Mouse (Mus musculus): ENCODE measurements around the gene Sco2. TPM values are rescaled to one million over a fixed set of nuclear protein-coding genes. Genes with fewer than 3 reads are reported as not detected.

Sco2 gene
- total RNA-seq, 1 experiment, result 46.4 TPM

- Histone ChIP-seq H3K36me3 (ENCODE audit: control insufficient read depth, insufficient read depth, low read length, poor library complexity, severe bottlenecking) (no peaks in the 10 kb centered on the region), H3K4me1 (ENCODE audit: control insufficient read depth in 2 of 2, insufficient read depth in 2 of 2, low read length in 2 of 2, poor library complexity in 1 of 2) (no peaks in the 10 kb centered on the region), H3K9me3 (ENCODE audit: control insufficient read depth, insufficient read depth, low read depth, low read length) (0 out of 2 replicates have a peak, but pooled peaks cover 1% of the 10 kb centered on the region), H3K27ac (ENCODE audit: insufficient read depth, low read depth, low read length, poor library complexity, severe bottlenecking) (no peak overlapping the region), H3K9ac (ENCODE audit: insufficient read depth, low read depth, low read length, poor library complexity, severe bottlenecking) (no peak overlapping the region), H3K4me3 (ENCODE audit: insufficient read depth in 1 of 2, low read depth in 1 of 2, low read length in 2 of 2, poor library complexity in 1 of 2, severe bottlenecking in 1 of 2) (no peak overlapping the region)
- in situ Hi-C loops (cut with MboI; ENCODE audit: low sequenced_read_pairs in 2 of 2, unreplicated experiment in 2 of 2), result no loop called here
- no peak for DNase-seq (ENCODE audit: low read depth, low spot score)
- TF ChIP-seq HCFC1 (IDR thresholded peaks at IDR 0.05; ENCODE audit: borderline replicate concordance, insufficient read depth, low read length), result no peak
- no peak for TF ChIP-seq CHD2 (IDR thresholded peaks at IDR 0.05; ENCODE audit: low read depth, low read length)
- TF ChIP-seq ZC3H11A (IDR thresholded peaks at IDR 0.05; ENCODE audit: borderline replicate concordance, low read depth, low read length), result no peak
- no peak for TF ChIP-seq ZNF384 (IDR thresholded peaks at IDR 0.05; ENCODE audit: low read depth, low read length)
- no peak for TF ChIP-seq MAFK (IDR thresholded peaks at IDR 0.05; ENCODE audit: insufficient read depth, low read depth, low read length)
Measured at GRCm38 (mm10) chr15:89341678-89342077, 32.0 kb downstream of the Sco2 start.

- in situ Hi-C loops (cut with MboI; ENCODE audit: low sequenced_read_pairs in 2 of 2, unreplicated experiment in 2 of 2), result no loop called here
- H3K9me3 ChIP-seq (ENCODE audit: control insufficient read depth, insufficient read depth, low read depth, low read length), result 0 out of 2 replicates have a peak, but pooled peaks cover 1% of the 10 kb centered on the region
Measured at GRCm38 (mm10) chr15:89340136-89340535, 33.5 kb downstream of the Sco2 start.

GRCm38 (mm10) chr15:89339696-89340095 is 34.0 kb downstream of the Sco2 start:
- Histone ChIP-seq H3K36me3 (ENCODE audit: control insufficient read depth, insufficient read depth, low read length, poor library complexity, severe bottlenecking) (no peaks in the 10 kb centered on the region), H3K4me3 (ENCODE audit: insufficient read depth in 1 of 2, low read depth in 1 of 2, low read length in 2 of 2, poor library complexity in 1 of 2, severe bottlenecking in 1 of 2) (no peak overlapping the region), H3K9me3 (ENCODE audit: control insufficient read depth, insufficient read depth, low read depth, low read length) (0 out of 2 replicates have a peak, but pooled peaks cover 1% of the 10 kb centered on the region), H3K4me1 (ENCODE audit: control insufficient read depth in 2 of 2, insufficient read depth in 2 of 2, low read length in 2 of 2, poor library complexity in 1 of 2) (0 out of 4 replicates have a peak, but pooled peaks cover 0 to 4% of the 10 kb centered on the region in 2 experiments), H3K27ac (ENCODE audit: insufficient read depth, low read depth, low read length, poor library complexity, severe bottlenecking) (no peak overlapping the region), H3K9ac (ENCODE audit: insufficient read depth, low read depth, low read length, poor library complexity, severe bottlenecking) (no peak overlapping the region)
- in situ Hi-C loops (cut with MboI; ENCODE audit: low sequenced_read_pairs in 2 of 2, unreplicated experiment in 2 of 2), result no loop called here
- no peak for TF ChIP-seq ZNF384 (IDR thresholded peaks at IDR 0.05; ENCODE audit: low read depth, low read length)
- no peak for TF ChIP-seq ZC3H11A (IDR thresholded peaks at IDR 0.05; ENCODE audit: borderline replicate concordance, low read depth, low read length)
- TF ChIP-seq HCFC1 (IDR thresholded peaks at IDR 0.05; ENCODE audit: borderline replicate concordance, insufficient read depth, low read length), result no peak
- no peak for TF ChIP-seq CHD2 (IDR thresholded peaks at IDR 0.05; ENCODE audit: low read depth, low read length)
- TF ChIP-seq MAFK (IDR thresholded peaks at IDR 0.05; ENCODE audit: insufficient read depth, low read depth, low read length), result no peak
- DNase-seq (ENCODE audit: low read depth, low spot score), result no peak

More at GRCm38 (mm10) chr15:89340136-89340535, 33.5 kb downstream of the Sco2 start:
- no peak overlapping the region for H3K27ac ChIP-seq (ENCODE audit: insufficient read depth, low read depth, low read length, poor library complexity, severe bottlenecking)
- no peak for DNase-seq (ENCODE audit: low read depth, low spot score)
- H3K9ac ChIP-seq (ENCODE audit: insufficient read depth, low read depth, low read length, poor library complexity, severe bottlenecking), result no peak overlapping the region
- 0 out of 4 replicates have a peak, but pooled peaks cover 0 to 4% of the 10 kb centered on the region in 2 experiments for H3K4me1 ChIP-seq (ENCODE audit: control insufficient read depth in 2 of 2, insufficient read depth in 2 of 2, low read length in 2 of 2, poor library complexity in 1 of 2)
- H3K4me3 ChIP-seq (ENCODE audit: insufficient read depth in 1 of 2, low read depth in 1 of 2, low read length in 2 of 2, poor library complexity in 1 of 2, severe bottlenecking in 1 of 2), result no peak overlapping the region
- no peak for TF ChIP-seq ZNF384 (IDR thresholded peaks at IDR 0.05; ENCODE audit: low read depth, low read length)
- no peak for TF ChIP-seq HCFC1 (IDR thresholded peaks at IDR 0.05; ENCODE audit: borderline replicate concordance, insufficient read depth, low read length)
- TF ChIP-seq CHD2 (IDR thresholded peaks at IDR 0.05; ENCODE audit: low read depth, low read length), result no peak
- TF ChIP-seq ZC3H11A (IDR thresholded peaks at IDR 0.05; ENCODE audit: borderline replicate concordance, low read depth, low read length), result no peak
- no peak for TF ChIP-seq MAFK (IDR thresholded peaks at IDR 0.05; ENCODE audit: insufficient read depth, low read depth, low read length)
- no peaks in the 10 kb centered on the region for H3K36me3 ChIP-seq (ENCODE audit: control insufficient read depth, insufficient read depth, low read length, poor library complexity, severe bottlenecking)

GRCm38 (mm10) chr15:89336422-89336821 is 37.2 kb downstream of the Sco2 start:
- DNase-seq (ENCODE audit: low read depth, low spot score), result no peak
- Histone ChIP-seq H3K9ac (ENCODE audit: insufficient read depth, low read depth, low read length, poor library complexity, severe bottlenecking) (peak overlapping the region; percentile 45; the same call in 1 of the 2 replicates), H3K4me1 (ENCODE audit: control insufficient read depth in 2 of 2, insufficient read depth in 2 of 2, low read length in 2 of 2, poor library complexity in 1 of 2) (0 out of 4 replicates have a peak, but pooled peaks cover 0 to 4% of the 10 kb centered on the region in 2 experiments), H3K9me3 (ENCODE audit: control insufficient read depth, insufficient read depth, low read depth, low read length) (0 out of 2 replicates have a peak, but pooled peaks cover 1% of the 10 kb centered on the region), H3K36me3 (ENCODE audit: control insufficient read depth, insufficient read depth, low read length, poor library complexity, severe bottlenecking) (no peaks in the 10 kb centered on the region), H3K4me3 (ENCODE audit: insufficient read depth in 1 of 2, low read depth in 1 of 2, low read length in 2 of 2, poor library complexity in 1 of 2, severe bottlenecking in 1 of 2) (peak overlapping the region; percentile 63 to 68), H3K27ac (ENCODE audit: insufficient read depth, low read depth, low read length, poor library complexity, severe bottlenecking) (no peak overlapping the region)
- in situ Hi-C loops (cut with MboI; ENCODE audit: low sequenced_read_pairs in 2 of 2, unreplicated experiment in 2 of 2), result no loop called here
- TF ChIP-seq MAFK (IDR thresholded peaks at IDR 0.05; ENCODE audit: insufficient read depth, low read depth, low read length) (no peak), ZC3H11A (IDR thresholded peaks at IDR 0.05; ENCODE audit: borderline replicate concordance, low read depth, low read length) (no peak), HCFC1 (IDR thresholded peaks at IDR 0.05; ENCODE audit: borderline replicate concordance, insufficient read depth, low read length) (no peak), CHD2 (IDR thresholded peaks at IDR 0.05; ENCODE audit: low read depth, low read length) (no peak), ZNF384 (IDR thresholded peaks at IDR 0.05; ENCODE audit: low read depth, low read length) (no peak)

Measured in ES-E14 (cell line).